Mouse (Mus musculus) lung, embryonic 15.5 days (tissue): ENCODE data around the gene Gm49337. TPM values are rescaled to one million over a fixed set of nuclear protein-coding genes. Genes with fewer than 3 reads are reported as not detected.

ENCODE experiments used
- ATAC-seq: fragments of 200-750 bp; cut with Nextera tagmentation; 2 replicates; pipeline ENCODE4 v1.8.0; 2017; ENCODE audit warnings: moderate number of reproducible peaks, borderline replicate concordance; ENCODE audit not compliant: low FRiP score, low TSS enrichment; ENCODE audit errors: extremely low read depth
- H3K27ac ChIP-seq: fragments of 300-500 bp; sonication (generic); 2 replicates; pipeline ENCODE4 v1.5.1; 2015; ENCODE audit warnings: moderate library complexity, mild to moderate bottlenecking, inconsistent platforms
- H3K27me3 ChIP-seq: fragments of 300-500 bp; sonication (generic); 2 replicates; pipeline ENCODE4 v1.6.1; 2015; ENCODE audit warnings: inconsistent platforms
- H3K36me3 ChIP-seq: fragments of 300-500 bp; sonication (generic); 2 replicates; pipeline ENCODE4 v1.6.1; 2015; ENCODE audit warnings: inconsistent platforms
- H3K4me1 ChIP-seq: fragments of 300-500 bp; sonication (generic); 2 replicates; pipeline ENCODE4 v1.6.1; 2015; ENCODE audit warnings: inconsistent platforms
- H3K4me2 ChIP-seq: fragments of 300-500 bp; sonication (generic); 2 replicates; pipeline ENCODE4 v1.6.1; 2015; ENCODE audit warnings: inconsistent platforms, mild to moderate bottlenecking, moderate library complexity
- H3K4me3 ChIP-seq: fragments of 300-500 bp; sonication (generic); 2 replicates; pipeline ENCODE4 v1.5.1; 2015; ENCODE audit warnings: mild to moderate bottlenecking, inconsistent platforms
- H3K9ac ChIP-seq: fragments of 300-500 bp; sonication (generic); 2 replicates; pipeline ENCODE4 v1.6.1; 2015; ENCODE audit warnings: inconsistent platforms
- H3K9me3 ChIP-seq: fragments of 300-500 bp; sonication (generic); 2 replicates; pipeline ENCODE4 v1.6.1; 2016; ENCODE audit warnings: inconsistent platforms
- WGBS: fragments of 180-500 bp; shearing (Covaris S2); methylation state at CpG from one replicate; pipeline ENCODE4 v1.1.7; 2015; 5-methylcytosine and 5-hydroxymethylcytosine counted together
- polyA plus RNA-seq: library from polyadenylated mRNA; unstranded; fragments of >200 nt; fragmentation: Nextera tagmentation; extraction: Ambion mirVana; gene quantifications from 2 replicates; pipeline ENCODE4 v1.2.1, GENCODE M21; 2015

The Gm49337 gene
- polyA plus RNA-seq, 1 experiment from 2014 or later: not detected

GRCm38 (mm10) chr4:116293296-116293695, 120.1 kb downstream of the Gm49337 start:
- Histone ChIP-seq H3K4me3 (no peak overlapping the region), H3K27ac (no peak overlapping the region), H3K9ac (no peak overlapping the region), H3K27me3 (no peaks in the 10 kb centered on the region), H3K4me1 (no peaks in the 10 kb centered on the region), H3K9me3 (no peaks in the 10 kb centered on the region), H3K4me2 (no peak overlapping the region), H3K36me3 (peaks cover 43% of the 10 kb centered on the region)
- ATAC-seq: no peak
- 82% methylated on average over 12 of the region's 12 CpGs for WGBS

- H3K9ac ChIP-seq: no peak overlapping the region
- no peak overlapping the region for H3K4me2 ChIP-seq
- no peak overlapping the region for H3K27ac ChIP-seq
- no peaks in the 10 kb centered on the region for H3K9me3 ChIP-seq
- no peaks in the 10 kb centered on the region for H3K4me1 ChIP-seq
- peaks cover 19% of the 10 kb centered on the region for H3K36me3 ChIP-seq
- no peak overlapping the region for H3K4me3 ChIP-seq
- WGBS: 59% methylated on average over 4 of the region's 4 CpGs
- ATAC-seq: no peak
- H3K27me3 ChIP-seq: no peaks in the 10 kb centered on the region
Measured at GRCm38 (mm10) chr4:116300878-116301355, 127.7 kb downstream of the Gm49337 start.

GRCm38 (mm10) chr4:116304551-116304950, 131.4 kb downstream of the Gm49337 start:
- Histone ChIP-seq H3K4me1 (no peaks in the 10 kb centered on the region), H3K36me3 (peaks cover 45% of the 10 kb centered on the region), H3K4me2 (no peak overlapping the region), H3K9ac (no peak overlapping the region), H3K27ac (no peak overlapping the region), H3K27me3 (no peaks in the 10 kb centered on the region), H3K9me3 (no peaks in the 10 kb centered on the region), H3K4me3 (no peak overlapping the region)
- no peak for ATAC-seq
- WGBS: 0% methylated on average over 1 of the region's 1 CpGs

- peaks cover 52% of the 10 kb centered on the region for H3K36me3 ChIP-seq
- no peak overlapping the region for H3K9ac ChIP-seq
- no peak for ATAC-seq
- no peak overlapping the region for H3K4me3 ChIP-seq
- H3K4me2 ChIP-seq: no peak overlapping the region
- H3K27me3 ChIP-seq: no peaks in the 10 kb centered on the region
- no peak overlapping the region for H3K27ac ChIP-seq
- WGBS: 94% methylated on average over 4 of the region's 4 CpGs
- H3K4me1 ChIP-seq: no peaks in the 10 kb centered on the region
- H3K9me3 ChIP-seq: no peaks in the 10 kb centered on the region
Measured at GRCm38 (mm10) chr4:116317575-116317974, 144.4 kb downstream of the Gm49337 start.

- no peak for ATAC-seq
- Histone ChIP-seq H3K4me3 (no peak overlapping the region), H3K27ac (no peak overlapping the region), H3K4me1 (no peaks in the 10 kb centered on the region), H3K27me3 (no peaks in the 10 kb centered on the region), H3K9ac (no peak overlapping the region), H3K4me2 (no peak overlapping the region), H3K36me3 (peaks cover 28% of the 10 kb centered on the region), H3K9me3 (no peaks in the 10 kb centered on the region)
- WGBS: 79% methylated on average over 6 of the region's 6 CpGs
Measured at GRCm38 (mm10) chr4:116322127-116322526, 148.9 kb downstream of the Gm49337 start.

GRCm38 (mm10) chr4:116329256-116329655, 156.1 kb downstream of the Gm49337 start:
- Histone ChIP-seq H3K4me2 (no peak overlapping the region), H3K36me3 (peaks cover 14% of the 10 kb centered on the region; the same call in 1 of the 2 replicates), H3K4me1 (no peaks in the 10 kb centered on the region), H3K4me3 (no peak overlapping the region), H3K9me3 (no peaks in the 10 kb centered on the region), H3K27ac (no peak overlapping the region), H3K9ac (no peak overlapping the region), H3K27me3 (no peaks in the 10 kb centered on the region)
- ATAC-seq: no peak
- WGBS: 84% methylated on average over 3 of the region's 3 CpGs

- Histone ChIP-seq H3K27me3 (no peaks in the 10 kb centered on the region), H3K4me3 (no peak overlapping the region), H3K36me3 (no peaks in the 10 kb centered on the region), H3K9ac (no peak overlapping the region), H3K27ac (no peak overlapping the region), H3K4me2 (no peak overlapping the region), H3K9me3 (no peaks in the 10 kb centered on the region), H3K4me1 (no peaks in the 10 kb centered on the region)
- ATAC-seq: no peak
- 85% methylated on average over 1 of the region's 1 CpGs for WGBS
Measured at GRCm38 (mm10) chr4:116336294-116336693, 163.1 kb downstream of the Gm49337 start.

- H3K4me1 ChIP-seq: no peaks in the 10 kb centered on the region
- ATAC-seq: no peak
- no peaks in the 10 kb centered on the region for H3K27me3 ChIP-seq
- H3K27ac ChIP-seq: no peak overlapping the region
- H3K4me2 ChIP-seq: no peak overlapping the region
- H3K36me3 ChIP-seq: no peaks in the 10 kb centered on the region
- no peak overlapping the region for H3K4me3 ChIP-seq
- H3K9ac ChIP-seq: no peak overlapping the region
- no peaks in the 10 kb centered on the region for H3K9me3 ChIP-seq
Measured at GRCm38 (mm10) chr4:116342119-116342518, 168.9 kb downstream of the Gm49337 start.

Other genes starting within 250 kb of the Gm49337 start
- gene Dmbx1, start 233.5 kb upstream of the Gm49337 start, polyA plus RNA-seq: 0.05 TPM in 1 of 2 replicates, not detected in the other
- 8.9 and 10.2 TPM in 2 replicates for gene Faah, start 155.5 kb upstream of the Gm49337 start, polyA plus RNA-seq
- gene Nsun4, start 119.5 kb upstream of the Gm49337 start, polyA plus RNA-seq: 24.6 and 24.8 TPM in 2 replicates
- gene Uqcrh, start 98.3 kb upstream of the Gm49337 start, polyA plus RNA-seq: 469 and 488 TPM in 2 replicates
- 70.9 and 71.5 TPM in 2 replicates for gene Lrrc41, start 98.1 kb upstream of the Gm49337 start, polyA plus RNA-seq
- 34.5 and 34.7 TPM in 2 replicates for gene Rad54l, start 49.7 kb upstream of the Gm49337 start, polyA plus RNA-seq
- gene Pomgnt1, start 49.5 kb upstream of the Gm49337 start, polyA plus RNA-seq: 59.2 and 66.1 TPM in 2 replicates
- 2.8 and 3.3 TPM in 2 replicates for gene Lurap1, start 22.0 kb upstream of the Gm49337 start, polyA plus RNA-seq
- 10.6 and 13.3 TPM in 2 replicates for gene Tspan1, start 5.8 kb upstream of the Gm49337 start, polyA plus RNA-seq
- not detected in 2 replicates for gene 1700042G07Rik, start within 50 bp of the Gm49337 start, polyA plus RNA-seq
- 24.5 and 24.6 TPM in 2 replicates for gene Pik3r3, start 48.2 kb downstream of the Gm49337 start, polyA plus RNA-seq